Mouse (Mus musculus): ENCODE measurements around the gene Ncl. TPM values are rescaled to one million over a fixed set of nuclear protein-coding genes. Genes with fewer than 3 reads are reported as not detected.

Ncl gene
- polyA plus RNA-seq, 1 experiment from 2014 or later, result 483 TPM

GRCm38 (mm10) chr1:86376354-86376753, 17.2 kb upstream of the Ncl start:
- ATAC-seq (ENCODE audit: insufficient number of reproducible peaks, low FRiP score, low TSS enrichment, low read depth) (no peak), DNase-seq (ENCODE audit: low spot score) (no peak)
- H3K9me3 ChIP-seq (ENCODE audit: control insufficient read depth, low read length), result no peaks in the 10 kb centered on the region
- no peak overlapping the region for H3K27ac ChIP-seq (replicated peaks; ENCODE audit: low read depth, low read length)
- no peaks in the 10 kb centered on the region for H3K36me3 ChIP-seq (ENCODE audit: control insufficient read depth, insufficient read depth, low read length)
- WGBS, result 76% methylated on average over 5 of the region's 5 CpGs
- H3K4me3 ChIP-seq (ENCODE audit: low read depth, low read length), result no peak overlapping the region
- H3K4me2 ChIP-seq (ENCODE audit: low read depth, severe bottlenecking), result no peak overlapping the region
- peaks cover 10% of the 10 kb centered on the region for H3K4me1 ChIP-seq (ENCODE audit: control insufficient read depth, insufficient read depth, low read length)
- no peak overlapping the region for H3K9ac ChIP-seq (ENCODE audit: low read length)
- H3K27me3 ChIP-seq (ENCODE audit: control insufficient read depth, insufficient read depth, low read length), result no peaks in the 10 kb centered on the region

GRCm38 (mm10) chr1:86371997-86372396, 12.8 kb upstream of the Ncl start:
- H3K27ac ChIP-seq (replicated peaks; ENCODE audit: low read depth, low read length), result no peak overlapping the region
- no peaks in the 10 kb centered on the region for H3K27me3 ChIP-seq (ENCODE audit: control insufficient read depth, insufficient read depth, low read length)
- H3K4me3 ChIP-seq (ENCODE audit: low read depth, low read length), result no peak overlapping the region
- DNase-seq (ENCODE audit: low spot score) (peak; percentile 52), ATAC-seq (ENCODE audit: insufficient number of reproducible peaks, low FRiP score, low TSS enrichment, low read depth) (no peak)
- WGBS, result 53% methylated on average over 10 of the region's 10 CpGs
- H3K4me1 ChIP-seq (ENCODE audit: control insufficient read depth, insufficient read depth, low read length), result no peaks in the 10 kb centered on the region
- H3K4me2 ChIP-seq (ENCODE audit: low read depth, severe bottlenecking), result no peak overlapping the region
- H3K9me3 ChIP-seq (ENCODE audit: control insufficient read depth, low read length), result no peaks in the 10 kb centered on the region
- no peaks in the 10 kb centered on the region for H3K36me3 ChIP-seq (ENCODE audit: control insufficient read depth, insufficient read depth, low read length)
- no peak overlapping the region for H3K9ac ChIP-seq (ENCODE audit: low read length)

- ATAC-seq (ENCODE audit: insufficient number of reproducible peaks, low FRiP score, low TSS enrichment, low read depth), result no peak
- H3K36me3 ChIP-seq (ENCODE audit: control insufficient read depth, insufficient read depth, low read length), result no peaks in the 10 kb centered on the region
- H3K4me3 ChIP-seq (ENCODE audit: low read depth, low read length), result no peak overlapping the region
- no peak overlapping the region for H3K4me2 ChIP-seq (ENCODE audit: low read depth, severe bottlenecking)
- H3K9me3 ChIP-seq (ENCODE audit: control insufficient read depth, low read length), result no peaks in the 10 kb centered on the region
- H3K27me3 ChIP-seq (ENCODE audit: control insufficient read depth, insufficient read depth, low read length), result no peaks in the 10 kb centered on the region
- WGBS, result 71% methylated on average over 4 of the region's 4 CpGs
- DNase-seq (ENCODE audit: low spot score), result no peak
- no peaks in the 10 kb centered on the region for H3K4me1 ChIP-seq (ENCODE audit: control insufficient read depth, insufficient read depth, low read length)
- H3K9ac ChIP-seq (ENCODE audit: low read length), result no peak overlapping the region
- H3K27ac ChIP-seq (replicated peaks; ENCODE audit: low read depth, low read length), result no peak overlapping the region
Measured at GRCm38 (mm10) chr1:86368086-86368485, 8.9 kb upstream of the Ncl start.

DNA sequence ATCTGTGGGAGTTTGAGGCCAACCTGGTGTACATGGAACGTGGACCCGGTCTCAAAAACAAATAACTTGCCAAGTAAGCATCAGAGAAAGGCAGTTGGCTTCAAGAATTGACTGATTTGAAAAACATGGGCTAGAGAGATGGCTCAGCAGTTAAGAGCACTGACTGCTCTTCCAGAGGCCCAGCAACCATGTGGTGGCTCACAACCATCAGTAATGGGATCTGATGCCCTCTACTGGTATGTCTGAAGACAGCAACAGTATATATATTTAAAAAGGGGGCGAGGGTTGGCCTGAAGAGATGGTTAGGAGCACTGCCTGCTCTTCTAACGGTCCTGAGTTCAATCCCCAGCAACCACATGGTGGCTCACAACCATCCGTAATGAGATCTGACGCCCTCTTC, 4.5 kb upstream of the Ncl start:
- no peak overlapping the region for H3K4me2 ChIP-seq (ENCODE audit: low read depth, severe bottlenecking)
- H3K4me1 ChIP-seq (ENCODE audit: control insufficient read depth, insufficient read depth, low read length), result peaks cover 5% of the 10 kb centered on the region; the same call in 1 of the 2 replicates
- H3K4me3 ChIP-seq (ENCODE audit: low read depth, low read length), result no peak overlapping the region
- no peaks in the 10 kb centered on the region for H3K36me3 ChIP-seq (ENCODE audit: control insufficient read depth, insufficient read depth, low read length)
- no peaks in the 10 kb centered on the region for H3K27me3 ChIP-seq (ENCODE audit: control insufficient read depth, insufficient read depth, low read length)
- H3K9me3 ChIP-seq (ENCODE audit: control insufficient read depth, low read length), result no peaks in the 10 kb centered on the region
- no peak overlapping the region for H3K27ac ChIP-seq (replicated peaks; ENCODE audit: low read depth, low read length)
- DNase-seq (ENCODE audit: low spot score) (no peak), ATAC-seq (ENCODE audit: insufficient number of reproducible peaks, low FRiP score, low TSS enrichment, low read depth) (no peak)
- no peak overlapping the region for H3K9ac ChIP-seq (ENCODE audit: low read length)
- WGBS, result 7% methylated on average over 6 of the region's 6 CpGs

DNA sequence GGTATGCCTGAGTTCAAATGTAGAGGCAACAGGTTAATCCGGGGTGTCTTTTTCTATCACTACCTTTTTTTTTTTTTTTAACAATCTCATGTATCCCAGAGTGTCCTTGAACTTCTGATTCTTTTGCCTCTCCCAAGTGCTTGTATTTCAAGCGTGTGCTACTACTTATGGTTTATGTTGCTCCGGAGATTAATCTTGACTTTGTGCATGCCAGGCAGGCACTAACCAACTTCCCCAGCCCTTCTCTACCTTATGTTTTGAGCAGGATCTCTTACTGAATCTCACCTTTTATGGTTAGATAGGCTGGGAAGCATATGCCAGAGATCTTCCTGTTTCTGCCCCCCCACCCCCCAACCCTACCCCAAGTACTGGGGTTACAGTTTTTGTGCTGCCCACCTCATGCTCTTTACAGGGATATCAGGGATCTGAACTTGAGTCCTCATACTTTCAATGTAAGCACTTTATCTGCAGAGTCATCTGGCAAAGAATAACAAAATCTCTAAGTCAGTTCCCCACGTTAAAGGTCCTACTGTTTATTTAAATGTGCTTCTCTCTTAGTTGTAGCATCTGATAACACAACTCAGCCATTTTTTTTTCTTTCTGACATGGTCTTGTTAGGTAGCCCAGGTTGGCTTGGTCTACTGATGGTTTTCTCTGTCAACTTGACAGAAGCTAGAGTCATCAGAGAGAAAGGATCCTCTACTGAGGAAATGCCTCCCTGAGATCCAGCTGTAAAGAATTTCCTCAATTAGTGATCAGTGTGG, 2.8 kb upstream of the Ncl start:
- Histone ChIP-seq H3K4me1 (ENCODE audit: control insufficient read depth, insufficient read depth, low read length) (peaks cover 5% of the 10 kb centered on the region; the same call in 1 of the 2 replicates), H3K9ac (ENCODE audit: low read length) (no peak overlapping the region), H3K27me3 (ENCODE audit: control insufficient read depth, insufficient read depth, low read length) (no peaks in the 10 kb centered on the region), H3K9me3 (ENCODE audit: control insufficient read depth, low read length) (no peaks in the 10 kb centered on the region), H3K27ac (replicated peaks; ENCODE audit: low read depth, low read length) (no peak overlapping the region), H3K36me3 (ENCODE audit: control insufficient read depth, insufficient read depth, low read length) (peaks cover 4% of the 10 kb centered on the region), H3K4me3 (ENCODE audit: low read depth, low read length) (no peak overlapping the region), H3K4me2 (ENCODE audit: low read depth, severe bottlenecking) (no peak overlapping the region)
- DNase-seq (ENCODE audit: low spot score) (no peak), ATAC-seq (ENCODE audit: insufficient number of reproducible peaks, low FRiP score, low TSS enrichment, low read depth) (no peak)
- WGBS, result 94% methylated on average over 4 of the region's 4 CpGs

GRCm38 (mm10) chr1:86360441-86360840, 1.2 kb upstream of the Ncl start:
- H3K4me2 ChIP-seq (ENCODE audit: low read depth, severe bottlenecking), result peak overlapping the region; percentile 57
- ATAC-seq (ENCODE audit: insufficient number of reproducible peaks, low FRiP score, low TSS enrichment, low read depth) (no peak), DNase-seq (ENCODE audit: low spot score) (no peak)
- no peak overlapping the region for H3K27ac ChIP-seq (replicated peaks; ENCODE audit: low read depth, low read length)
- WGBS, result 19% methylated on average over 12 of the region's 12 CpGs
- H3K9ac ChIP-seq (ENCODE audit: low read length), result peak overlapping the region; percentile 92
- no peaks in the 10 kb centered on the region for H3K9me3 ChIP-seq (ENCODE audit: control insufficient read depth, low read length)
- H3K4me3 ChIP-seq (ENCODE audit: low read depth, low read length), result peak overlapping the region; percentile 91
- H3K4me1 ChIP-seq (ENCODE audit: control insufficient read depth, insufficient read depth, low read length), result peaks cover 5% of the 10 kb centered on the region; the same call in 1 of the 2 replicates
- H3K36me3 ChIP-seq (ENCODE audit: control insufficient read depth, insufficient read depth, low read length), result peaks cover 14% of the 10 kb centered on the region
- no peaks in the 10 kb centered on the region for H3K27me3 ChIP-seq (ENCODE audit: control insufficient read depth, insufficient read depth, low read length)

DNA sequence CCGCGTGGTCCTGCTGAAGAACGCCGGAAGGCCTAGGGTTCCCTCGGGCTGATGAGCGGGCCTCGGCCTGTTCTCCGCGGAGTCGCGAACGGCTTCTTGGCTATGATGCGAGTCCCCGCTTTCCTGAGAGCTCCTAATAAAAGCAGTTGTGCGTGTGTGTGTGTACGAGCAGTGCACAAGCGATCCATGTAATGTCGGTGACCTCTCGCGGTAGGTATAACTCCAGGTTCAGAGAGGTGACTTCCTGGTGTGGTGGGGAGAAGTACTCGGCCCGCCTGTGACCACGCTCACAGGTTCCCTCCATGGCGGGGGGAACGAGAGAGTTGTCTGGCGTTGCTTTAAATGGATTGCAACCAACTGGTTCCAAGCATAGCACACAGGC, 589 bp upstream of the Ncl start:
- Histone ChIP-seq H3K36me3 (ENCODE audit: control insufficient read depth, insufficient read depth, low read length) (peaks cover 18% of the 10 kb centered on the region), H3K4me3 (ENCODE audit: low read depth, low read length) (peak overlapping the region; percentile 91), H3K27me3 (ENCODE audit: control insufficient read depth, insufficient read depth, low read length) (no peaks in the 10 kb centered on the region), H3K9ac (ENCODE audit: low read length) (peak overlapping the region; percentile 92), H3K9me3 (ENCODE audit: control insufficient read depth, low read length) (no peaks in the 10 kb centered on the region), H3K4me2 (ENCODE audit: low read depth, severe bottlenecking) (peak overlapping the region; percentile 57), H3K27ac (replicated peaks; ENCODE audit: low read depth, low read length) (peak overlapping the region; percentile 97), H3K4me1 (ENCODE audit: control insufficient read depth, insufficient read depth, low read length) (peaks cover 5% of the 10 kb centered on the region; the same call in 1 of the 2 replicates)
- ATAC-seq (ENCODE audit: insufficient number of reproducible peaks, low FRiP score, low TSS enrichment, low read depth) (peak; percentile 36), DNase-seq (ENCODE audit: low spot score) (no peak)
- WGBS, result under 1% methylated on average over 26 of the region's 26 CpGs

DNA sequence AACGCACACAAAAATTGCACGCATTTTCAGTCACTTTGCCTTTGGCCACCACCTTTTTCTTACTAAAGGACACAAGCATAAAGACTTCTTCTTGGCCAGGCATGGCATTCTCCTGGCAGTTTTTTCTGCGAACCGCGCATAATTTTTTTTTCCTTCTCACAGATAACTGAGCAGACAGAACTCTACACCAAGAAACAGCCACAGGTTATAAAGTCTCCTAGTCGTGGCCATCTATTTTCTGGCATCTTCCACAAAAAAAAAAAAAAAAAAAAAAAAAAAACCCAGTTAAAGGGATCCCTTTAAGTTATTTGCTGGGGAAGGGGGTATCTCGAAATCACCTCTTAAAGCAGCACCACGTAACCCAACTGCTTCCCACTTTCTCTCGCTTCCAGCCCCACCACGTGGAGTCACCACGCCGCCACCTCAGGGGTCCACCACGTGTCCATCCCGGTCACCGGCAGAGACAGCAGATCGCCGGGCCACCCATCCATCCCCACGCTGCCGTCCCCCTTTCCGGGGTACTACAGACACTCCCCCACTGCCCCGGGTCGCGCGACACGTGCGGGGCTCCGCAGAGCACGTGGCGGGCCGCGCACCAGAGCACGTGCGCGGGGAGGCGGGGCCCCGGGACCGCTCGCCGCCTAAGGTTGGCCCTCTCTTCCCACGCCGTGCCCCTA, 833 bp downstream of the Ncl start:
- Histone ChIP-seq H3K9me3 (ENCODE audit: control insufficient read depth, low read length) (no peaks in the 10 kb centered on the region), H3K4me3 (ENCODE audit: low read depth, low read length) (peak overlapping the region; percentile 91), H3K36me3 (ENCODE audit: control insufficient read depth, insufficient read depth, low read length) (peaks cover 25% of the 10 kb centered on the region), H3K27ac (replicated peaks; ENCODE audit: low read depth, low read length) (peak overlapping the region; percentile 97), H3K4me2 (ENCODE audit: low read depth, severe bottlenecking) (peak overlapping the region; percentile 51), H3K9ac (ENCODE audit: low read length) (peak overlapping the region; percentile 95), H3K4me1 (ENCODE audit: control insufficient read depth, insufficient read depth, low read length) (peaks cover 5% of the 10 kb centered on the region; the same call in 1 of the 2 replicates), H3K27me3 (ENCODE audit: control insufficient read depth, insufficient read depth, low read length) (no peaks in the 10 kb centered on the region)
- under 1% methylated on average over 41 of the region's 41 CpGs for WGBS
- DNase-seq (ENCODE audit: low spot score), result no peak
- ATAC-seq (ENCODE audit: insufficient number of reproducible peaks, low FRiP score, low TSS enrichment, low read depth), result no peak

Data from limb, embryonic 11.5 days (tissue).